ENCODE assay signal across 8 mouse cellular contexts in genomic region chr19:30427484-30427883, GRCm38 (mm10).
DNase-seq lines count a peak whose midpoint lies in the region; ATAC-seq lines count a peak whose summit lies in the region.

No protein-coding gene starts in this region.

- intact Hi-C loops in left cerebral cortex, postnatal 36 days (cut with DNase I): loop anchor here (10.0 kb wide), 1 partner anchor 183 kb away; no protein-coding TSS in a partner anchor

- 7% methylated on average over 2 of the region's 2 CpGs for WGBS in heart, embryonic 12.5 days
- WGBS in midbrain, embryonic 11.5 days: 4% methylated on average over 2 of the region's 2 CpGs
- 2% methylated on average over 2 of the region's 2 CpGs for WGBS in midbrain, embryonic 16.5 days

- H3K9ac ChIP-seq in heart, embryonic 12.5 days: no peak overlapping the region
- no peak overlapping the region for H3K9ac ChIP-seq in midbrain, embryonic 11.5 days (ENCODE audit: low read length)
- no peak overlapping the region for H3K9ac ChIP-seq in midbrain, embryonic 16.5 days (ENCODE audit: low read depth, low read length)

- no peak overlapping the region for H3K4me3 ChIP-seq in heart, embryonic 12.5 days
- no peak overlapping the region for H3K4me3 ChIP-seq in midbrain, embryonic 11.5 days (ENCODE audit: low read depth, low read length)
- H3K4me3 ChIP-seq in midbrain, embryonic 16.5 days (ENCODE audit: low read depth, low read length): no peak overlapping the region

- DNase-seq in heart, adult 8-10 months (ENCODE audit: low spot score): no peak
- peak; percentile 87 for DNase-seq in midbrain, embryonic 11.5 days (ENCODE audit: low spot score, missing footprints)
- peak; percentile 64 for DNase-seq in embryo, embryonic 11 days
- peak; percentile 58 for DNase-seq in retina, embryonic 14.5 days (ENCODE audit: low spot score)
- no peak for DNase-seq in natural killer cell, adult 2 months (ENCODE audit: low spot score in 2 of 2)
- DNase-seq in left cerebral cortex, postnatal 36 days (ENCODE audit: low spot score in 2 of 2): no peak

- H3K27ac ChIP-seq in heart, embryonic 12.5 days (ENCODE audit: poor library complexity, severe bottlenecking): no peak overlapping the region
- H3K27ac ChIP-seq in midbrain, embryonic 11.5 days (ENCODE audit: low read depth, low read length): no peak overlapping the region
- no peak overlapping the region for H3K27ac ChIP-seq in midbrain, embryonic 16.5 days (ENCODE audit: low read length)

- no peaks in the 10 kb centered on the region for H3K4me1 ChIP-seq in heart, embryonic 12.5 days (replicated peaks)
- H3K4me1 ChIP-seq in midbrain, embryonic 11.5 days (ENCODE audit: control insufficient read depth, insufficient read depth, low read length): peaks cover 3% of the 10 kb centered on the region; the same call in 1 of the 2 replicates
- no peaks in the 10 kb centered on the region for H3K4me1 ChIP-seq in midbrain, embryonic 16.5 days (ENCODE audit: control insufficient read depth, insufficient read depth, low read length)

- H3K27me3 ChIP-seq in heart, embryonic 12.5 days (replicated peaks): no peaks in the 10 kb centered on the region
- H3K27me3 ChIP-seq in midbrain, embryonic 11.5 days (ENCODE audit: control insufficient read depth, insufficient read depth, low read length): no peaks in the 10 kb centered on the region
- H3K27me3 ChIP-seq in midbrain, embryonic 16.5 days (ENCODE audit: control insufficient read depth, insufficient read depth, low read depth, low read length): no peaks in the 10 kb centered on the region

- H3K4me2 ChIP-seq in heart, embryonic 12.5 days: peak overlapping the region; percentile 34
- no peak overlapping the region; the same call in 1 of the 2 replicates for H3K4me2 ChIP-seq in midbrain, embryonic 11.5 days
- no peak overlapping the region for H3K4me2 ChIP-seq in midbrain, embryonic 16.5 days (ENCODE audit: low read length)

- ATAC-seq in heart, embryonic 12.5 days (ENCODE audit: insufficient number of reproducible peaks, low FRiP score): no peak
- no peak for ATAC-seq in midbrain, embryonic 11.5 days (ENCODE audit: low FRiP score)
- no peak for ATAC-seq in midbrain, embryonic 16.5 days

- no peaks in the 10 kb centered on the region for H3K9me3 ChIP-seq in heart, embryonic 12.5 days (replicated peaks)
- no peaks in the 10 kb centered on the region for H3K9me3 ChIP-seq in midbrain, embryonic 11.5 days (ENCODE audit: control insufficient read depth, low read length)
- H3K9me3 ChIP-seq in midbrain, embryonic 16.5 days (replicated peaks; ENCODE audit: control insufficient read depth, low read length, poor library complexity, severe bottlenecking): no peaks in the 10 kb centered on the region

- H3K36me3 ChIP-seq in heart, embryonic 12.5 days: no peaks in the 10 kb centered on the region
- no peaks in the 10 kb centered on the region for H3K36me3 ChIP-seq in midbrain, embryonic 11.5 days (ENCODE audit: control insufficient read depth, insufficient read depth, low read length)
- H3K36me3 ChIP-seq in midbrain, embryonic 16.5 days (ENCODE audit: control insufficient read depth, insufficient read depth, low read length): no peaks in the 10 kb centered on the region

Comparison
In these comparisons a context has a peak if more than half of its experiments do, and no peak if none do; other contexts are left out.
1. DNase-seq: peak in midbrain, embryonic 11.5 days (single experiment), embryo, embryonic 11 days (single experiment) and retina, embryonic 14.5 days (single experiment); none in heart, adult 8-10 months (single experiment), natural killer cell, adult 2 months (0 of 2) and left cerebral cortex, postnatal 36 days (0 of 2).